Mouse (Mus musculus) mature B cell (primary cell): ENCODE measurements around the gene Cep135.

ENCODE experiments used
- in situ Hi-C: fragments of 300-500 bp; cut with MboI; formaldehyde crosslinking; loops from 2 replicates; pipeline ENCODE4 v1.14.3; 2019

Cep135 gene

DNA sequence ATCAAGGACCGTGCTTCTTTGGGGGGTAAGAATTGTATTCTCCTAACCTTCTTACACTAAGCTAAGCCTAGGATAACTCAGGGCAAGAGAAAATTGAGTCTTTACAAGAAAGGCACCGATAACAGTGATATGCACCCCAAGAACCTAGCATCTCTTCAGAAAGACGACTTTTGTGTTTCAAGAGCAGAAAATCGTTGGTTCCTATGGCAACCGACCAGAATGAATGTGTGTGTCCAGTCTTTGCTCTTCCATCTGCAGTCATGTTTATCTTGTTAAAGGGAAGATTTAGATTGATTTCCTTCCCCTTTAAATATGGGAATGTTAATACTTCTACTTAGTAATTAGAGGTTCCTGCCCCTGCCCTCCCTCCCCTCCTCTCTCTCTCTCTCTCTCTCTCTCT lies 95.0 kb downstream of the Cep135 start:
- in situ Hi-C loops = no loop called here

DNA sequence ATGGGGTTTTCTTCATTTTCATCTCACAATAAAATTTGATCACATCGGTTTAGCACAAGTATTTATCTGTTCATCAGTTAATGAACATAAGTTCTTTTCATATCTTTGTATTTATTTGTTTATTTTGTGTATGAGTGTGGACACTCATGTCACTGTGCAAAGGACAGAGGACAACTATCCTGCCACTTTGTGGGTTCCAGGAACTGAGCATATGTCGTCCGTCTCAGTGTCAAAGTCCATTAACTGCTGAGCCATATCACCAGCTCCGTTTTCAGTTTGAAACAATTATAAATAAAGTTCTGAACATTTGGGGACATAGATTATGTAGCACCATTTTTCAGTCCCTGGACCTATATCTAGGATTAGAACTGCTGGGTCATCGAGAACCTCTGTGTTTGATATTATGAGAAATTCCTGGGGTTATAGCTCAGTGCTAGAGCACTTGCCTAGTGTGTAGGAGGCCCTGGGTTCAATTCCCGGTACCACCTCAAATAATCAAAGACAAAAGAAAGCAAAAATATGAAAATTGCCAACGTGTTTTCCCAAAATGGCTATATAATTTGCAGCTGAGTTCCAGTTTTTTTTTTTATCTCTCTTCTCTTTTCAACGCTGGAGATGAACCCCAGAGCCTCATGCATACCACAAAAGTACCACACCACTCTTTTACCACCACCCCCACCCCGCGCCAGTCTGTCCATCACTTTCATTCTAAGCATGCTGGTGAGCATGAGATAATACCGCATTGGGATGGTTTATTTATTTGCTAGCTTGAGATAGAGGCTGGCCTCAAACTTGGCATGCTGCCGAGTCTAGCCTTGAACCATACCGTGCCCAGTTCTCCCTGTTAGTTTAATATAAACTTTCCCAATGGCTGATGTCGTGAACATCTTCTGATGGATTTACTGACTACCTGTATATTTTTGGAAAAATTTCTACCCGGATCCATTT lies 96.4 kb downstream of the Cep135 start:
- in situ Hi-C loops = no loop called here

DNA sequence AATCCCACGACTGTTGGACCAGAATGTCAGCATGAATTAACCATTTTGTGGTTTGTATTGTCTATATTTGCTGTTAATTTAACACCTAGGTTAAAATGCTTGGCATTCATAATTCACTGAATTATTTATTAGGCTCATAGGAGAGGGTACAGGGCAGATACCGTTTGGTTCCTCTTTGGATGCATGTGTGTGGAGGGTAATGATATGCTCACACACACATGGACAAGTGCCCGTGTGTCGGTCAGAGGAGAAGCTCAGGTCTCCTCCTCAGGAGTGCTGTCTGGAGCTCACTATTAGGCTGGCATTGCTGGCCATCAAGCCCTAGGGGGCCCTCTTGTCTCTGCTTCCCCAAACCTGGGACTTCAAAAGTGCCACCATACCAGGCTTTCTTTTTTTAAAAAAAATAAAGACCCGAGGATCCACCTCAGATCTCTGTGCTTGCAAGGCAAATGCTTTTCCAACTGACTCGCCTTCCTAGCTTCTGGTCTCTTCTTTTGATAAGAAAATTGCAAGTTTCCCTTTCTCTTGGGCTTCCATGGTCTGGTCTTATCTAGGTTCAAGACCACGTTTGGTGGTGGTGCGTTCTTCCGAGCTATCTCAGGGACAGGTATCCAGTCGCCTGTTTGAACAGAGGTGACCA lies 99.6 kb downstream of the Cep135 start:
- in situ Hi-C loops = no loop called here

DNA sequence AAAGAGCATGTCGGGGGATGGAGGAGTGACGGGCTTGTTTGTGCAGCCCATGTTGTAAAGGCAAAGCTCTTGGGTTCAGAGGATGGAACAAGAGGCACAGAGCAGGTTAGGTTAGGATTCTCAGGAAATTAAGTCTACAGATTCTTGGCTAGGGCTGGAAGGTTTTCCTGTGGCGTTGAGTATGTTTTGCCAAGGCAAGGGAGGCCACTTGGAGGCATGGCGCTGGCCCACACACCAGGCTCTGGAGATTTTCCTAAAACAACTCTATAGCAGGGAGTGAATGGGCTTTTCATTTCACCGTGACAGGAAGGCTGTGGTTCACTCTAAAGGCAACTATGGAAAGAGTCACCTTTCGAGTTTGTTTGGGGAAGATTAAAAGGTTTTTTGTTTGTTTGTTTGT lies 100.1 kb downstream of the Cep135 start:
- in situ Hi-C loops = no loop called here

DNA sequence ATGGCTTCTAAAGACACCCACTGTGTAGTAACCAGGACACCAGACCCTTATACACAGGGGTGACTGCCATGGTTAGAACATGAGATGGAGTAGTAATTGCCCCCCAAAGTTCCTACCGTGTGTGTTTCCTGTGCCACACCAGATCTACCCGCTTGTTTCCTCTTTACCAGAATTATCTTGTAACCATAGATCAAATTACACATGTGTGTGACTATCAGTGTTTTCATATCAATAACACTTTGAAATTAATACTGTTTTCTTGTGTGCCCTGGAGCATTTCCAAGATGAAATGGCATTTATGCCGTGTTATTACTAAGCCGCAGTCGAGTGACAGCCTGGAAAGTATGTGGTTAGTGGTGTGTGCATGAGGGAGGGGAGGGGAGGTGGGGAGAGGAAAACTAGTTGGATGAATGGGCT lies 101.7 kb downstream of the Cep135 start:
- in situ Hi-C loops = no loop called here

DNA sequence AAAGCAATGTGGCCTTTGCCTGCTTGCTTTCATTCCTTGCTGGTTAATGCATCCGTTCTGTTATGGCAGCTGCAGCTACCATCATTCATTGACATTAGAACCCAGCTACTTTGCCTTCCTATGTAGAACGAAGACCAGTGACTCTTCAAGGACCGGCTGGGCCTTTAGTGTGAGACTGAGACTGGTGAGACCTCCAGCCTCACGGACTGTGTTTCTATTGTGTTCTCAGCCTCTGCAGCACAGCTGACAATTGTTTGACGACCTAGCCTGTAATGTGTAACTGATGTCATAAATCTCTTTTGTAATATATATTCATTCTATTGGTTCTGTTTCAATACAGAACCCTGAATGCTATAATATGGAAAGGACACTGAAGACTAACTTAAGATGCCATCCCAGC lies 102.8 kb downstream of the Cep135 start:
- in situ Hi-C loops = no loop called here

DNA sequence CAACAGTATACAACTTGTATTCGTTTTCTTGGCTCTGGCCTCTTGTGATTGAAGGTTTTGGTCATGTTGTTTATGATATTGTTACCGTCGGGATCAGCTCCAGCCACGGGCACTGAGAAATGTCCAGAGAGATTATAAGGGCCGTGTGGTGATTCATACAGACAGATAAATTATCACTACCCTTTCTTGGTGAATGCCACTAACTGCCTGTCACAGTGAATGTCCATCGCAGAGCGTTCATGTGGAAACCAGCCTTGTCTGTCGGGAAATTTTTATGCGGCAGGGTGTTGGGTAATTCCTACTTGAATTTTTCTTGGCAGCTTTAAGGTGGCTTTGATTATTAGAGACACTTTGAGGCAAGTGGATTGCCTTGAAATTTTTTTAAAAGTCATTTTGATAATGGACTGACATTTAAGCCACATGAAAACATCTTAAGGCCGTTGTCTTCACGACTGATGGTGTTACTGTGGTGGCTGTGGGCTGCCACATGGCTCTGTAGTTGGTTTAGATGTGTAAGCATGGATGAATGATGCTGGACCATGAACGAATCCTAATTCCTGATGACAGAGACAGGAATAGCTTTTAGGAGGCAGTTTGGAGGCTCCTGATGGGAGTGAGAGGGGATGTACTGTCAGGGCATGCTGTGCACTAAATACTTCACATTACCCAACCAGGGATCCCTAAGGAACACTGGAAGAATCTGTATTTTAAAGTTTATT lies 103.4 kb downstream of the Cep135 start:
- in situ Hi-C loops = no loop called here
